Mouse (Mus musculus): ENCODE measurements around the gene Ccdc6.

DNA sequence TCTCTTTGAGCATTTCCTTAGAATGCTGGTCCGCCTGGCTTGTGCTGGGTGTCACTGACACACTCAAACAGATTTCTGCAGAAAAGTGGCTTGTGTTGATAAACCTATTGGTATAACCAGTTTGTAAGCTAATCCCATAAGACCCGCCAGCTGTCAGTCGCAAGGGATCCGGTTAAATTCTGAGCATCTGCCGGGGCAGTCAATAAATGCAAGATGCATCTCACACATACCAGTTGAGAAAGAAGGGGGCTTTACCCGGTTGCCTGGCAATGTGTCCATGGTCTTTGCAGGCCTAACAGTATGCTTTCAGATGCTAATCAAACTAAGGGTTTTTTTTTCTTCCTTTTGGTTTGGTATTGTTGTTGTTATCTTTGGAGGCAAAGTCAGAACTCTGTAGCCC is 42.4 kb downstream of the Ccdc6 start:
- TF ChIP-seq CTCF (IDR thresholded peaks at IDR 0.05; ENCODE audit: borderline replicate concordance, insufficient read depth, low read length): no peak
- TF ChIP-seq POLR2A (IDR thresholded peaks at IDR 0.05; ENCODE audit: low read depth, low read length): no peak
